Mouse (Mus musculus) forebrain, embryonic 11.5 days (tissue): ENCODE data around the gene Ccl11. TPM values are rescaled to one million over a fixed set of nuclear protein-coding genes. Genes with fewer than 3 reads are reported as not detected.

ENCODE experiments used
- ATAC-seq: fragments of 200-750 bp; cut with Nextera tagmentation; replicated peaks from 2 replicates; pipeline ENCODE4 v1.8.0; 2017; ENCODE audit warnings: moderate TSS enrichment; ENCODE audit not compliant: low FRiP score
- DNase-seq: peaks from one replicate; pipeline ENCODE4 v3.0.0-alpha.2; 2017; ENCODE audit warnings: low spot score
- H3K27ac ChIP-seq: fragments of 300-500 bp; sonication (generic); 2 replicates; pipeline ENCODE4 v1.5.1; 2014; ENCODE audit warnings: low read depth, low read length
- H3K27me3 ChIP-seq: fragments of 300-500 bp; sonication (generic); 2 replicates; pipeline ENCODE4 v1.6.1; 2014; ENCODE audit warnings: mild to moderate bottlenecking, low read length, mixed read lengths; ENCODE audit not compliant: control insufficient read depth, insufficient read depth
- H3K36me3 ChIP-seq: fragments of 300-500 bp; sonication (generic); 2 replicates; pipeline ENCODE4 v1.6.1; 2014; ENCODE audit warnings: mild to moderate bottlenecking, low read length, moderate library complexity, mixed read lengths; ENCODE audit not compliant: control insufficient read depth, insufficient read depth
- H3K4me1 ChIP-seq: fragments of 300-500 bp; sonication (generic); replicated peaks from 2 replicates; pipeline ENCODE4 v1.6.1; 2014; ENCODE audit warnings: low read length, mixed read lengths; ENCODE audit not compliant: control insufficient read depth, insufficient read depth
- H3K4me2 ChIP-seq: fragments of 300-500 bp; sonication (generic); 2 replicates; pipeline ENCODE4 v1.6.1; 2014; ENCODE audit warnings: low read depth, mild to moderate bottlenecking, low read length, moderate library complexity, mixed read lengths; ENCODE audit not compliant: severe bottlenecking
- H3K4me3 ChIP-seq: fragments of 300-500 bp; sonication (generic); 2 replicates; pipeline ENCODE4 v1.5.1; 2014; ENCODE audit warnings: low read depth, low read length
- H3K9ac ChIP-seq: fragments of 300-500 bp; sonication (generic); 2 replicates; pipeline ENCODE4 v1.6.1; 2014; ENCODE audit warnings: low read length
- H3K9me3 ChIP-seq: fragments of 300-500 bp; sonication (generic); 2 replicates; pipeline ENCODE4 v1.6.1; 2016; ENCODE audit warnings: low read length, mixed read lengths; ENCODE audit not compliant: control insufficient read depth
- WGBS: fragments of 180-500 bp; shearing (Covaris S2); extraction: QIAGEN DNeasy Blood & Tissue Kit; methylation state at CpG from one replicate; pipeline ENCODE4 v1.1.7; 2014; 5-methylcytosine and 5-hydroxymethylcytosine counted together
- polyA plus RNA-seq: library from polyadenylated mRNA; unstranded; fragments of >200 nt; fragmentation: Nextera tagmentation; extraction: Ambion mirVana; gene quantifications from 2 replicates; pipeline ENCODE4 v1.2.1, GENCODE M21; 2014

Ccl11 gene
- polyA plus RNA-seq = not detected in 2 replicates

GRCm38 (mm10) chr11:82057646-82058045 lies at the start of gene Ccl11:
TSS of gene Ccl11 (plus strand) at chr11:82057823.
- Histone ChIP-seq H3K4me2 (no peak within 1 kb of the TSS), H3K27me3 (no peaks in the 10 kb centered on the region)
- DNase-seq = no peak

GRCm38 (mm10) chr11:82010115-82010514 lies 47.5 kb upstream of the Ccl11 start:
- H3K27me3 ChIP-seq = no peaks in the 10 kb centered on the region
- 89% methylated on average over 3 of the region's 3 CpGs for WGBS
- no peak overlapping the region for H3K4me2 ChIP-seq
- DNase-seq (no peak), ATAC-seq (no peak)
- no peaks in the 10 kb centered on the region for H3K36me3 ChIP-seq
- no peak overlapping the region for H3K9ac ChIP-seq
- H3K4me1 ChIP-seq = no peaks in the 10 kb centered on the region
- H3K27ac ChIP-seq = no peak overlapping the region
- H3K9me3 ChIP-seq = no peaks in the 10 kb centered on the region
- H3K4me3 ChIP-seq = no peak overlapping the region

More at GRCm38 (mm10) chr11:82057646-82058045, at the start of gene Ccl11:
- ATAC-seq = no peak
- no peak within 1 kb of the TSS for H3K9ac ChIP-seq
- H3K27ac ChIP-seq = no peak within 1 kb of the TSS
- H3K4me3 ChIP-seq = no peak within 1 kb of the TSS
- H3K4me1 ChIP-seq = no peaks in the 10 kb centered on the region
- no peaks in the 10 kb centered on the region for H3K9me3 ChIP-seq
- no peaks in the 10 kb centered on the region for H3K36me3 ChIP-seq
- WGBS = 83% methylated on average over 6 of the region's 6 CpGs

GRCm38 (mm10) chr11:82011411-82012193 lies 46.0 kb upstream of the Ccl11 start:
- H3K4me3 ChIP-seq = no peak overlapping the region
- H3K4me1 ChIP-seq = no peaks in the 10 kb centered on the region
- ATAC-seq = no peak
- no peaks in the 10 kb centered on the region for H3K36me3 ChIP-seq
- no peak overlapping the region for H3K27ac ChIP-seq
- WGBS = 68% methylated on average over 8 of the region's 8 CpGs
- no peaks in the 10 kb centered on the region for H3K9me3 ChIP-seq
- no peaks in the 10 kb centered on the region for H3K27me3 ChIP-seq
- no peak overlapping the region for H3K9ac ChIP-seq
- H3K4me2 ChIP-seq = no peak overlapping the region
- DNase-seq = no peak

GRCm38 (mm10) chr11:82013756-82014155 lies 43.9 kb upstream of the Ccl11 start:
- Histone ChIP-seq H3K9me3 (no peaks in the 10 kb centered on the region), H3K27me3 (no peaks in the 10 kb centered on the region)
- WGBS = 75% methylated on average over 1 of the region's 1 CpGs

GRCm38 (mm10) chr11:82015066-82015465 lies 42.6 kb upstream of the Ccl11 start:
- Histone ChIP-seq H3K9ac (no peak overlapping the region), H3K27ac (no peak overlapping the region), H3K4me3 (no peak overlapping the region), H3K27me3 (no peaks in the 10 kb centered on the region), H3K9me3 (no peaks in the 10 kb centered on the region), H3K4me1 (no peaks in the 10 kb centered on the region), H3K4me2 (no peak overlapping the region), H3K36me3 (no peaks in the 10 kb centered on the region)
- ATAC-seq (no peak), DNase-seq (no peak)
- 66% methylated on average over 2 of the region's 2 CpGs for WGBS

More at GRCm38 (mm10) chr11:82013756-82014155, 43.9 kb upstream of the Ccl11 start:
- H3K9ac ChIP-seq = no peak overlapping the region
- H3K4me3 ChIP-seq = no peak overlapping the region
- ATAC-seq (no peak), DNase-seq (no peak)
- no peaks in the 10 kb centered on the region for H3K36me3 ChIP-seq
- no peak overlapping the region for H3K27ac ChIP-seq
- no peaks in the 10 kb centered on the region for H3K4me1 ChIP-seq
- no peak overlapping the region for H3K4me2 ChIP-seq

- Histone ChIP-seq H3K4me2 (no peak overlapping the region), H3K9me3 (no peaks in the 10 kb centered on the region), H3K9ac (no peak overlapping the region), H3K27me3 (no peaks in the 10 kb centered on the region), H3K4me1 (no peaks in the 10 kb centered on the region), H3K27ac (no peak overlapping the region), H3K36me3 (no peaks in the 10 kb centered on the region), H3K4me3 (no peak overlapping the region)
- 78% methylated on average over 3 of the region's 3 CpGs for WGBS
- DNase-seq (no peak), ATAC-seq (no peak)
These were observed 41.3 kb upstream of the Ccl11 start for GRCm38 (mm10) chr11:82016181-82016780.

- Histone ChIP-seq H3K27me3 (no peaks in the 10 kb centered on the region), H3K4me2 (no peak overlapping the region), H3K36me3 (no peaks in the 10 kb centered on the region), H3K27ac (no peak overlapping the region), H3K9ac (no peak overlapping the region), H3K9me3 (no peaks in the 10 kb centered on the region), H3K4me1 (no peaks in the 10 kb centered on the region), H3K4me3 (no peak overlapping the region)
- WGBS = 63% methylated on average over 2 of the region's 2 CpGs
- ATAC-seq (no peak), DNase-seq (no peak)
These were observed 38.2 kb upstream of the Ccl11 start for GRCm38 (mm10) chr11:82019389-82019788.

GRCm38 (mm10) chr11:82019793-82020192 lies 37.8 kb upstream of the Ccl11 start:
- Histone ChIP-seq H3K27ac (no peak overlapping the region), H3K4me2 (no peak overlapping the region), H3K27me3 (no peaks in the 10 kb centered on the region), H3K9me3 (no peaks in the 10 kb centered on the region), H3K4me3 (no peak overlapping the region), H3K9ac (no peak overlapping the region), H3K4me1 (no peaks in the 10 kb centered on the region), H3K36me3 (no peaks in the 10 kb centered on the region)
- no peak for DNase-seq
- ATAC-seq = no peak

- Histone ChIP-seq H3K27ac (no peak overlapping the region), H3K4me1 (no peaks in the 10 kb centered on the region), H3K27me3 (no peaks in the 10 kb centered on the region), H3K4me2 (no peak overlapping the region), H3K9ac (no peak overlapping the region), H3K4me3 (no peak overlapping the region), H3K36me3 (no peaks in the 10 kb centered on the region), H3K9me3 (no peaks in the 10 kb centered on the region)
- no peak for DNase-seq
- WGBS = 74% methylated on average over 3 of the region's 3 CpGs
- ATAC-seq = no peak
These were observed 36.2 kb upstream of the Ccl11 start for GRCm38 (mm10) chr11:82021406-82021805.
